Mouse (Mus musculus) gastrocnemius, postnatal 36 days (tissue): ENCODE data around the gene Stxbp1. TPM values are rescaled to one million over a fixed set of nuclear protein-coding genes. Genes with fewer than 3 reads are reported as not detected.

Experiments
- total RNA-seq, 2 experiments: library from RNA; stranded (reverse); gene quantifications; 2 replicates each; pipeline ENCODE4 v1.2.3; 2021

Stxbp1 gene
- total RNA-seq, 2 experiments from 2014 or later: 2.2 to 3.6 TPM

Other genes starting within 250 kb of the Stxbp1 start
- 10 to 100 TPM; 34.9 to 46.5 TPM for gene St6galnac6, start 247.5 kb downstream of the Stxbp1 start, total RNA-seq
- gene Ak1, start 225.5 kb downstream of the Stxbp1 start, total RNA-seq: 1,000 to 10,000 TPM; 1,818 to 2,240 TPM
- gene Eng, start 200.7 kb downstream of the Stxbp1 start, total RNA-seq: 10 to 100 TPM; 23.9 to 26.7 TPM
- gene Fpgs, start 143.1 kb downstream of the Stxbp1 start, total RNA-seq: 1 to 10 TPM; 4.4 to 4.5 TPM
- 10 to 100 TPM; 18.1 to 21.0 TPM for gene Cdk9, start 134.2 kb downstream of the Stxbp1 start, total RNA-seq
- gene Sh2d3c, start 126.2 kb downstream of the Stxbp1 start, total RNA-seq: 1 to 10 TPM; 6.4 to 7.0 TPM
- gene 6330409D20Rik, start 106.2 kb downstream of the Stxbp1 start, total RNA-seq: not detected
- gene Tor2a, start 90.0 kb downstream of the Stxbp1 start, total RNA-seq: 1 to 10 TPM; 3.9 to 5.1 TPM
- not detected for gene Ttc16, start 71.6 kb downstream of the Stxbp1 start, total RNA-seq
- 1 to 10 TPM; 2.0 to 2.1 TPM for gene Ptrh1, start 71.5 kb downstream of the Stxbp1 start, total RNA-seq
- gene Cfap157, start 62.8 kb downstream of the Stxbp1 start, total RNA-seq: not detected
- 1 to 10 TPM; 5.5 to 7.7 TPM for gene Fam129b, start 28.9 kb upstream of the Stxbp1 start, total RNA-seq
- gene Rpl12, start 114.3 kb upstream of the Stxbp1 start, total RNA-seq: 10 to 100 TPM; 45.3 to 75.3 TPM
- 1 to 10 TPM; 9.1 to 9.4 TPM for gene Lrsam1, start 114.4 kb upstream of the Stxbp1 start, total RNA-seq
- 1 to 10 TPM; 9.1 to 10.0 TPM for gene Slc2a8, start 134.8 kb upstream of the Stxbp1 start, total RNA-seq